Mouse (Mus musculus) left cerebral cortex, adult 8-10 months (tissue): Measurements from ENCODE around the gene Gm21885. TPM values are rescaled to one million over a fixed set of nuclear protein-coding genes. Genes with fewer than 3 reads are reported as not detected.
"Not testable (repeated sequence)": the region's sequence is repeated elsewhere in the genome, so short reads cannot be mapped to it uniquely, and the experiment has no call there.

ENCODE experiments used
- DNase-seq, 2 experiments: peaks; one replicate each; pipeline ENCODE4 v3.0.0; 2022; ENCODE audit warnings: low spot score in 2 of 2
- total RNA-seq, 4 experiments: library from RNA; stranded (reverse); gene quantifications; 2 replicates each; pipeline ENCODE4 v1.2.4; 2022

Gm21885 gene
- not detected for total RNA-seq

- no peak for DNase-seq
Observed at GRCm38 (mm10) chr11:94281199-94282181, at the start of gene Gm21885. Gene Gm21885, plus strand, starts transcription at chr11:94281873.

- DNase-seq, result peak in 1 of 2 experiments; percentile 61
Observed at GRCm38 (mm10) chr11:94233405-94233804, 48.3 kb upstream of the Gm21885 start.

- DNase-seq, result no peak
Observed at GRCm38 (mm10) chr11:94234380-94234779, 47.3 kb upstream of the Gm21885 start.

- no peak for DNase-seq
Observed at GRCm38 (mm10) chr11:94234857-94235256, 46.8 kb upstream of the Gm21885 start.

DNA sequence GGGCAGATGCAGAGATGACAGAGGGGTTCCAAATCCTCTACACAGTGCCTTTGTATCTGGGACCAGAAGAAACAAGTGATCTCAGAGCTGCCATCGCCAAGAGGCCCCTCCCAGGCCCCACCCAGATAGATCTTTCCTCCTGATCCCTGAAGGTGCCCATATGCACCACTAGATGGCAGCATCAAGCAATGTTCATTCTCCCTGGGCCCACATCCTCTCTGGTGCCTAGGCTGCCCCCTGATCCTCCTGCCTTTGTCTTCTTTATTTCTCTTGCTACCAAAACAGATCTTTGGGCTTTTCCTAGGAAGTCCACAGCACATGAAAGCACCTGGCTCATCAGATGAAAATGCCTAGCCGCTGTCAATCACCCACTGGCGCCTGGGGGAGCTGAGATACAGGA is 45.6 kb upstream of the Gm21885 start:
- peak in 1 of 2 experiments; percentile 69 for DNase-seq

- DNase-seq, result no peak
Observed at GRCm38 (mm10) chr11:94238786-94239185, 42.9 kb upstream of the Gm21885 start.

GRCm38 (mm10) chr11:94239706-94240105 is 42.0 kb upstream of the Gm21885 start:
- no peak for DNase-seq

DNA sequence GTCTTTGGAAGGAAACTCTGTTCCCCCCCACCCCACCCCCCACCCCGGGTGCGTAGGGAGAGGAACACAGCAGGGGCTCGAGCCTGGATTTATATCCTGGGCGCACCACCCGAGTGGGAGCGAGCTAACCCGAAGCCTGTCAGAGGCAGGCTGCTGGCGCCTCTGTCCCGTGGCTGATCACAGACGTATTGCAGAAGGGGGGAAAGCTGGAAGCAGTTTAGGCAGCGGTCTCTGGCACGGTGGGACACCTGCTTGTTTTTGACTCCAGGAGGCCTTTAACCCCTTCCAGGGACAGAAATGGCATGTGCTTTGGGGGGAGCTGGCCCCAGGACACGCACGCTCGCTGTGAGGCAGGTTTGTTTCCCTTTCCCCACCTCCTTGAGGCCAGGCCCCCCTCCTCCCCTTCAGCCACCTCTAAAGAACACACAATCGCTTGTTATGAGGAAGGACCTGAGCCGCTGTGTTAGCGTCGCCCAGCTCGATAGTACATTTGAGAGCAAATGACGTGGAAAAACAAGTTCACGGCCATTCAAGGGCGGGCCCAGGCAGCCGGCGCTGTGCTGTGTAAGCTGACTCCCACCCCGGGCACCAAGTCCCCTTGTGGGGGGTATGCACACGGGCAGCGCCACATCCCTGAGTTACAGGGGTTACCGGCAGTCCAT is 38.8 kb upstream of the Gm21885 start:
- DNase-seq, result no peak

DNA sequence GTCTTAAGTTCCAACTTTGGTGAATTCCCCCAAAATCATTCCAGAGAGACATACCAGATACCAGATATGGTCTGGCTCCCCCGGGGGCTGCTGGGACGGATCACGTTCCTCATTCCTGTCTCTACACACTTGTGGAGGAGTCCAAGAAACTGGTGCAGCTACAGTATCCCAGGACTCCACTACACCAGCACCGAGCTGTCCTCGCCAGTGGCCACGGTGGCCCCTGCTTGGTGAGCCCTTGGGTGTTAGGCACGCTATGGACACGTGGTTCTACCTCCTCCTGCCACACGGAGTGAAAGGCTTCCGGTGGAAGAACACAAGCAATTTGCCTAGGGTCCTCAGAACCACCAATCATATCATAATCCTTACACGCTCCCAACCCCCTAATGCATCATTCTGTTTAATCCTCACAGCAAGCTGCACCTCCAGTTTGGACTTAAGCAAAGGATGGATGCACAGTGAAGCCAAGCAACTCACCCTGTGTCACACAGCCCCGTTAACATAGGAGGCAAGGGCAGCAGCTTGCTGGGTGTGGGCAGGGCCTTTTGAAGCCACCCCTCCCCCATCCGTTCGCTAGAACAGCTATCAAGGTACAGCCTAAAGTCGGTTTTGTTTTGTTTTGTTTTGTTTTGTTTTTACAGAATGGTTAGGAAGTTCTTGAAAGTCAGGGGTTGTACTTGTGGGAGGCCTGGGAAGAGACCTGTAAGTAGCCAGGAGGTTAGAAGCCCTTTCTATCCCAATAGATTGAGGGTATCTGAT is 38.1 kb upstream of the Gm21885 start:
- DNase-seq, result no peak

GRCm38 (mm10) chr11:94244385-94244784 is 37.3 kb upstream of the Gm21885 start:
- DNase-seq, result no peak

DNA sequence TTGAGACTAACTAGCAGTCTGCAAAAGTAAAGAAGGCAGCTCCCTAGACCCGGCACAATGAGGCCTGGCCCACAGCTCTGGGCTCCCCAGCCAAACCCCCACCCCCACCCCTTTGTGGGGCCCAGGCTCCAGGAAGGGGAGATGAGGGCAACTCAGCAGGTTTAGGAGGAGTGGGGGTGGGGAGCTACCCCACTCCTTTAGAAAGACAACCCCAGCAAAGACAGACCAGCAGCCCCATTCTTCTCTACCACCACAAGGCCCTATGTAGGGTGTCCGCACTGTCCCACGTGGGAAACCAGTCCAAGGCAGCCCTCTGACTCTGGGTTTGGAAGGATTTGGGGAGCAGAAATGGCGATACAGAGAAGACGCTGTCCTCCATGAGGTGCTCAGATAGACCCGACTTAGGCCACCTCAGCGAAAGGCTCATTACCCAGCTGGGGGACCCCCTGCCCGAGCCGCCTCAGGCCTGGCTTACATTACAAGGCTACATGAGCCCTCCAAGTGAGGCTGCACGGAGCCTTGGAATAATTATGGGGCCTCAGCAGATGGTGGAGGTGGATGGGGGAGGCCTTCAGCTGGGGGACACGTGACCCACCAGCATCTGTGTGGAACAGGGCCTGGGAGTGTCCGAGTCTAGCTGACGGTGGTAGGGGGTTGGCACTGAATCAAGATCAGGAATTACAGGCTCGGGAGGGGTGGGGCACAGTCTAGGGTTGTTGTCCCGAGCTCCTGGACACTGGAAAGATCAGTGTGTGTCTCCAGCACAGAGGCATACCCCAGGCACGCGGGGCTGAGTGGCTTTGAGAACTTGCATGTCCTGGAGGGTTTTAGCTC is 35.5 kb upstream of the Gm21885 start, which contains the start of gene Wfikkn2:
Gene Wfikkn2, minus strand, starts transcription at position 51 of the 834 bp plus-strand sequence.
- DNase-seq, result no peak

DNA sequence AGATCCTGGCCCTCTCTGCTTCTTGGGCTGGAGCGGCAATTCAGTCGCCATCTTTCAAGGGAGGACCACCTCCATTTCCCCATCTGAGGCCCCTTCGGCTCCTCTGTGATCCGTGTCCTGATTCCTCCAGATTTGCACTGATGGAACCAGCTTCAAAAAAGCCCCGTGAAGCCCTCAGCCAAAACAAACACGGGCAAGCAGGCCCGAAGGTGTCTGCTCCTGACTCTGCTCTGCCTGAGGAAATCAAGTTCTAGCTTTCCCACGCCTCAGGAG is 34.9 kb upstream of the Gm21885 start:
- no peak for DNase-seq

GRCm38 (mm10) chr11:94253156-94253555 is 28.5 kb upstream of the Gm21885 start:
- DNase-seq, result no peak

- no peak for DNase-seq
Observed at GRCm38 (mm10) chr11:94253691-94254090, 28.0 kb upstream of the Gm21885 start.

GRCm38 (mm10) chr11:94255733-94256132 is 25.9 kb upstream of the Gm21885 start:
- no peak for DNase-seq

- DNase-seq, result no peak
Observed at GRCm38 (mm10) chr11:94257987-94258386, 23.7 kb upstream of the Gm21885 start.

GRCm38 (mm10) chr11:94259814-94260213 is 21.9 kb upstream of the Gm21885 start:
- no peak for DNase-seq

DNA sequence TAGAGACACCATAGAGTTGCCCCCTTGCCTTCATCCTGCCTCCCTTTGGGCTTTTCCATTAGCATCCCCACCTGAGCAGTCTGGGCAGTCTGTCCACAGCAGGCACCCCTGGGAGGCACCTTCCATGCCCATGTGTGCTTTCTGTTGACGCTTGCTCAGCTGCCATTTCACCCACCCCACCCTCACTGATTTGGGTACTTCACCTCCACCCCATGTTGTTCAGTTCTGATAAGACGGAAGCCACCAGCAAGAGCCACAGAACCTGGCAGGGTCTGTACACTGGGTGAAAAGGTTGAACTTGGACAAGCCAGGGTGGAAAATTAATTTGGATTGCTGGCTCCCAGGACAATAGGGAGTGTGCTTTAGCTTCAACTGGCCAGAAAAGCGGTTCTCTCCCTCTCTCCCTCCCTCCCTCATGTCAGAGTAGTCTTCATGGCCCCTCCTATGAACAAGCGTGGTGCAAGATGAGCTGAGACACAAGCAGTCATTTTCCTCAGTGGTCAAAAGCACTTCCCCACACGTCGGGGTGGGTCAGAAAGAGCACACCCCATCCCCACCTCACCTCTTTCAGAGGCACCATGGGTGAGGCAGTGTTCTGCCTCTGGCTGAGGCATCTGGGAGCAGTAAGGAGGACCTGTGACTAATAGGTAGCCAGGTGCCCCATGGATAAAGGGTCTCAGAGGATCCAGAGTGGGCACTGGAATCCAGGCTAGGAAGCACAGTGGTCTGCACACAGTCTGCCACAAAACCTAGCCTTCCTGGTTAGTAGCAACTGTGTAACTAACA is 19.9 kb upstream of the Gm21885 start:
- DNase-seq, result no peak

GRCm38 (mm10) chr11:94265134-94265785 is 16.4 kb upstream of the Gm21885 start:
- no peak for DNase-seq

DNA sequence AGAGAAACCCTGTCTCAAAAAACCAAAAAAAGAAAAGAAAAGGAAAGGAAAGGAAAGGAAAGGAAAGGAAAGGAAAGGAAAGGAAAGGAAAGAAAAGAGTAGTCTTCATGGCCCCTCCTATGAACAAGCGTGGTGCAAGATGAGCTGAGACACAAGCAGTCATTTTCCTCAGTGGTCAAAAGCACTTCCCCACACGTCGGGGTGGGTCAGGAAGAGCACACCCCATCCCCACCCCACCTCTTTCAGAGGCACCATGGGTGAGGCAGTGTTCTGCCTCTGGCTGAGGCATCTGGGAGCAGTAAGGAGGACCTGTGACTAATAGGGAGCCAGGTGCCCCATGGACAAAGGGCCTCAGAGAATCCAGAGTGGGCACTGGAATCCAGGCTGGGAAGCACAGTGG is 15.5 kb upstream of the Gm21885 start:
- not testable (repeated sequence) for DNase-seq
